Mouse (Mus musculus): Measurements from ENCODE around the gene Zc3h8. TPM values are rescaled to one million over a fixed set of nuclear protein-coding genes. Genes with fewer than 3 reads are reported as not detected.

Gene Zc3h8
- polyA plus RNA-seq, 1 experiment from 2014 or later: 4.6 TPM

DNA sequence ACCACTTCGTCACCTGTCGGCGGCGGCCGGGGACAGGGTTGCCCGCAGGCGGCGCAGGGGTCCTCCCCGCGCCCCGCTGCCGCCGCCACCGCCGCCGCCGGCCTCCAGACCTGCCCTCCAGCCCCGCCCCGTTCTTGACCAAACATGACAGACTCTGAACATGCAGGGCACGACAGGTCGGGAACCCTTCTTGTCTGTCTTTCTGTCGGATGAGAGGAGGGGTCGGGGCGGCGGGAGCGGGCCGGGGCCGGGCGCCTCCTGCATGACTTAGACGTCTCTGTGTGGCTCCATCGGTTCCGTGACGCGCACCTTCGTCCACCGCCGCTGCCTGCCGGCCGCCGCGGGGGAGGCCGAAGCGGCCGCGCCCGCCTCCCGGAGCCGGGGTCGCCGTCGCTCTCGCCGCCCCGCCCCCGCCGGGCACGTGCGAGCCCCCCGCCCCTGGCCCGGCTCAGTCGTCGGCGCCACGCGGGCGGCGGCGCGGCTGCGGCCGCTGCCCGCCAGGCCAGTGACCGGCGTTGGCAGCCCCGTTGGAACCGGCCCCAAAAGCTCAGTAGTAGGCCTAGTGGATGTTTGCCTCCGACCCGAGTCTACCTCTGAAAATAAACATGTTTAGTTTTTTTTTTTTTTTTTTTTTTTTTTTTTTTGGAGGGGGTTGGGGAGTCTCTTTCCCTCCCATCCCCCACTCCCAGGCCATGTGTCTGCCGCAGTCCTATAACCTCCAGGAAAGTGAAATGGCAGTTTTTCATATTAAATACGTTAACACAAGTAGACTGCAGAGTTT, 24.0 kb upstream of the Zc3h8 start, which contains the start of gene Gm10762:
Gene Gm10762, minus strand, starts transcription at position 65 of the 781 bp plus-strand sequence.
- ATAC-seq (ENCODE audit: low FRiP score, low TSS enrichment): peak; percentile 84
- H3K9me3 ChIP-seq (ENCODE audit: control insufficient read depth, low read length): no peaks in the 10 kb centered on the region
- no peaks in the 10 kb centered on the region for H3K4me1 ChIP-seq (replicated peaks; ENCODE audit: control insufficient read depth, insufficient read depth)
- H3K4me2 ChIP-seq (replicated peaks; ENCODE audit: low read depth): peak within 1 kb of the TSS; percentile 58
- peak within 1 kb of the TSS; percentile 97 for H3K4me3 ChIP-seq (ENCODE audit: low read depth, low read length)
- peak within 1 kb of the TSS; percentile 98 for H3K9ac ChIP-seq (ENCODE audit: low read length)
- H3K27ac ChIP-seq (replicated peaks): peak within 1 kb of the TSS; percentile 99
- DNase-seq (ENCODE audit: low spot score): peak; percentile 82
- TF ChIP-seq EP300 (optimal IDR thresholded peaks at IDR 0.05) (peak; percentile 49), CTCF (IDR thresholded peaks at IDR 0.05; ENCODE audit: low read depth) (no peak)
- no peaks in the 10 kb centered on the region for H3K36me3 ChIP-seq (ENCODE audit: control insufficient read depth, insufficient read depth, low read length)
- no peaks in the 10 kb centered on the region for H3K27me3 ChIP-seq (ENCODE audit: control insufficient read depth, insufficient read depth, low read length)
- WGBS: under 1% methylated on average over 61 of the region's 80 CpGs

DNA sequence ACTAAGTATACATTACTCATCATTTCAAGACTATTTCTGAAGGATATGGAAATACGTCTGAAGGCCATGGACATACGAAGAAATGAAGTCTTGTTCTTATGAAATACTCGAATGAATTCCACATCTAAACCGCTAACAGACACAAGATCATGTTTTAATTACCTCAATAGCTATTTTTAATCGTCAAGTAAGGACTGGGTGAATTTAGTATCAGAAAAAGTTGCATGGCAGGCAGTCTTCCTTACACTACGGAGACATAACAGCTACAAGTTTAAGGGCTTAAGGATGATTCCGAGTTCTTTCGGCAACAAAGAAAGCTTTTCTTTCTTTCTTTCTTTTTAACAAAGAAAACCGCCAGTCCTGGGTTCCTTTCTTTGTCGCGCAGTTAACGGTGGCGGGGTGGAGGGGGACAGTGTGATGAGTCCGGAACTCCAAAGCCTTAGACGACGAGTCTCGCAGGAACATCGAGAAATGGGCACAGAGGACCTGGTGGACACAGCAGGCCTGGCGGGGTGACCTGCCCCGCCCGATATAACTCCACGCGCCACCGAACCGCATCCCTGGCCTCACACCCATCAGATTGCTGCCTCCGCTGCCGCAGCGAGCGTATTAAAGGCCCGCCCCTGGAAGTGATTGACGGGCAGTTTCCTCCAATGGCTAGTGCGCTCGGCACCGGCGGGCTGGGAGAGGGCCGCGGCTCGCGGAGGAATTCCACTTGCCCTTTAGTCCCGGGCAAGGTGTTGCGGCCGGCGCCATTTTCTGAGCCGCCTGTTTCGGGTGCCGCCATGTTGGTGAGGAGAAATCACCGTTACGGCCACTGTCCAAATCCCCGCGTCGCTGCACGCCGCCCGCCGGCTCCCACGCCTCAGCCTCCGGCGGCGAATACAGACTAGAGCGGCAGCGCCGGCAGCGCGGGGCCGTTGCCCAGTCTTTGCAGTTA, 23.0 kb upstream of the Zc3h8 start, which contains the start of gene Zc3h6:
Gene Zc3h6, plus strand, starts transcription at position 762 of the 940 bp plus-strand sequence.
- DNase-seq (ENCODE audit: low spot score): peak; percentile 98
- WGBS: under 1% methylated on average over 65 of the region's 65 CpGs
- peak; percentile 100 for ATAC-seq (ENCODE audit: low FRiP score, low TSS enrichment)

DNA sequence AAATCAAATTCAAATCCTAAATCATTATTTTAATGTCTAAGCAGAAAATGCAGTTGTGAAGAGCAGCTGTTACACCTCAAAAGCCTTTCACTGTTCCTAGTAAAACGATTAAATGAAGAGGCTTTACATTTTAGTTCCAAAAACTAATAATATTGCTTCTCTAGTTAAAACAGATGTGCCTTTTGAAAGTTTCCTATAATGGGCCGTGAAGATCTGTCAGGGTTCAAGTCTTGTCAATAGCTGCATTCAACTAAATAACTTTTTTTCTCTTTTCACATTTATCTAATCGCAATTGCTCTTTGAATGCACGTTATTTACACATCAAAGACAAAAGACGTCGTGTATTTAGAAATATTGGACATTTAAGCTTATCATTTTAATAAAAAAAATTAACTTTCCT, 22.4 kb upstream of the Zc3h8 start:
- H3K27ac ChIP-seq (replicated peaks): no peak overlapping the region
- H3K9me3 ChIP-seq (ENCODE audit: control insufficient read depth, low read length): no peaks in the 10 kb centered on the region
- H3K4me2 ChIP-seq (replicated peaks; ENCODE audit: low read depth): peak overlapping the region; percentile 44
- ATAC-seq (ENCODE audit: low FRiP score, low TSS enrichment) (no peak), DNase-seq (ENCODE audit: low spot score) (no peak)
- H3K36me3 ChIP-seq (ENCODE audit: control insufficient read depth, insufficient read depth, low read length): no peaks in the 10 kb centered on the region
- no peak for TF ChIP-seq CTCF (IDR thresholded peaks at IDR 0.05; ENCODE audit: low read depth)
- TF ChIP-seq EP300 (optimal IDR thresholded peaks at IDR 0.05): no peak
- H3K27me3 ChIP-seq (ENCODE audit: control insufficient read depth, insufficient read depth, low read length): no peaks in the 10 kb centered on the region
- WGBS: 9% methylated on average over 6 of the region's 6 CpGs
- H3K4me3 ChIP-seq (ENCODE audit: low read depth, low read length): peak overlapping the region; percentile 97; the same call in 1 of the 2 replicates
- H3K4me1 ChIP-seq (replicated peaks; ENCODE audit: control insufficient read depth, insufficient read depth): no peaks in the 10 kb centered on the region
- H3K9ac ChIP-seq (ENCODE audit: low read length): no peak overlapping the region

More for the DNA sequence above, 23.0 kb upstream of the Zc3h8 start, which contains the start of gene Zc3h6:
- peak within 1 kb of the TSS; percentile 97 for H3K4me3 ChIP-seq (ENCODE audit: low read depth, low read length)
- no peaks in the 10 kb centered on the region for H3K36me3 ChIP-seq (ENCODE audit: control insufficient read depth, insufficient read depth, low read length)
- H3K9ac ChIP-seq (ENCODE audit: low read length): peak within 1 kb of the TSS; percentile 98
- peak within 1 kb of the TSS; percentile 99 for H3K27ac ChIP-seq (replicated peaks)
- no peaks in the 10 kb centered on the region for H3K9me3 ChIP-seq (ENCODE audit: control insufficient read depth, low read length)
- peak within 1 kb of the TSS; percentile 58 for H3K4me2 ChIP-seq (replicated peaks; ENCODE audit: low read depth)
- TF ChIP-seq CTCF (IDR thresholded peaks at IDR 0.05; ENCODE audit: low read depth) (no peak), EP300 (optimal IDR thresholded peaks at IDR 0.05) (peak; percentile 74)
- H3K4me1 ChIP-seq (replicated peaks; ENCODE audit: control insufficient read depth, insufficient read depth): no peaks in the 10 kb centered on the region
- no peaks in the 10 kb centered on the region for H3K27me3 ChIP-seq (ENCODE audit: control insufficient read depth, insufficient read depth, low read length)

DNA sequence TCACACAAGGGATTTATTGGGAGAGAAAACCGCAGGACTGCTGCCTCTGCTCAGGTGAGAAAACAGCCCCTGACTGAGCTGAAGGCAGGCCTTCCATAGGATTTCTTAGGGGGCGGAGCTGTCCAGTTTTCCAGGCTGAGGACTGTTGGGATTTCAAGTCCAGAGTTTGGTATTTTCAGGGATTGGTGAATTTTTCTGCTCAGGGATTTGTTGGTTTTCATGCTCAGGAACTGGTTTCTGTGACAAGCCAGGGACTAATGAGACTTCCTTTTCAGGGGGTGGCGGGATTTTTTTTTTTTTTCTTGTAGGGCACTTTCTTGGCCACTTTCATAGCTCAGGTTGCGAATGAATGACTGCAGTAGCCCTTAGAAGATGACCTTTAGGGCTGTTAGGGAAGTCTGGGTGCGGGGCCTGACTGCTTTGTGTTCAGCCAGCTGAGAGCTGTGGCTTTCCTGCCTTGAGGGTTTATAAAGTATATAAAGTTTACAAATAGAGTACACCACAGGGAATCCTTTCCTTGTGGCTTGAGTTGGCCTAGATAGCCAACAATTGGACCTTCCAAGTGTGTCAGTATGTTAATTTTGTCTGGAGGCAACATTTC, 21.7 kb upstream of the Zc3h8 start:
- Histone ChIP-seq H3K4me3 (ENCODE audit: low read depth, low read length) (no peak overlapping the region), H3K27ac (replicated peaks) (peak overlapping the region; percentile 36; the same call in 1 of the 2 replicates), H3K9ac (ENCODE audit: low read length) (no peak overlapping the region), H3K4me1 (replicated peaks; ENCODE audit: control insufficient read depth, insufficient read depth) (no peaks in the 10 kb centered on the region), H3K36me3 (ENCODE audit: control insufficient read depth, insufficient read depth, low read length) (no peaks in the 10 kb centered on the region), H3K4me2 (replicated peaks; ENCODE audit: low read depth) (no peak overlapping the region), H3K27me3 (ENCODE audit: control insufficient read depth, insufficient read depth, low read length) (no peaks in the 10 kb centered on the region), H3K9me3 (ENCODE audit: control insufficient read depth, low read length) (no peaks in the 10 kb centered on the region)
- DNase-seq (ENCODE audit: low spot score) (no peak), ATAC-seq (ENCODE audit: low FRiP score, low TSS enrichment) (no peak)
- WGBS: 58% methylated on average over 5 of the region's 5 CpGs
- TF ChIP-seq CTCF (IDR thresholded peaks at IDR 0.05; ENCODE audit: low read depth): no peak
- TF ChIP-seq EP300 (optimal IDR thresholded peaks at IDR 0.05): no peak

DNA sequence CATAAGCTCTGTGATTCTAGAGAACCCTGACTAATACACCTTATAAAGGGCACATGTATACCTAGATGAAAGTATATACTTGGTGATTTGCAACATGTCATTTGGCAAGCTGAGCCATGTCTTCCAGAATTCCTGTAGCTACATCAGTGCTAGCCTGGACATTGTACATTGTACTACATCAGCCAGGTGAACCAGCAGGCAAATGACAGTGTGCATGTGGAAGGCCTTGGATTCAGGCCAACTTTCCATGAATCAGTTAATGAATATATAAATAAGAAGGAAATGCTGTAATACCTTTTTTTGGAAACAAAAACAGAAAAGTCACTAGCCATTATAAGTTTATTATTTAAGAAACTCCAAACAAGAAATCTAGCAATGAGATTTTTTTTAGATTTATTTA, 10.3 kb upstream of the Zc3h8 start:
- ATAC-seq (ENCODE audit: low FRiP score, low TSS enrichment) (no peak), DNase-seq (ENCODE audit: low spot score) (no peak)
- TF ChIP-seq EP300 (optimal IDR thresholded peaks at IDR 0.05) (no peak), CTCF (IDR thresholded peaks at IDR 0.05; ENCODE audit: low read depth) (no peak)
- no peaks in the 10 kb centered on the region for H3K9me3 ChIP-seq (ENCODE audit: control insufficient read depth, low read length)
- no peak overlapping the region for H3K27ac ChIP-seq (replicated peaks)
- no peak overlapping the region for H3K4me2 ChIP-seq (replicated peaks; ENCODE audit: low read depth)
- no peaks in the 10 kb centered on the region for H3K27me3 ChIP-seq (ENCODE audit: control insufficient read depth, insufficient read depth, low read length)
- H3K4me3 ChIP-seq (ENCODE audit: low read depth, low read length): no peak overlapping the region
- H3K9ac ChIP-seq (ENCODE audit: low read length): no peak overlapping the region
- H3K4me1 ChIP-seq (replicated peaks; ENCODE audit: control insufficient read depth, insufficient read depth): no peaks in the 10 kb centered on the region
- no peaks in the 10 kb centered on the region for H3K36me3 ChIP-seq (ENCODE audit: control insufficient read depth, insufficient read depth, low read length)
